Mouse (Mus musculus) lung, embryonic 14.5 days (tissue): ENCODE measurements around the gene Nedd4. TPM values are rescaled to one million over a fixed set of nuclear protein-coding genes. Genes with fewer than 3 reads are reported as not detected.
A peak's percentile ranks its signal among the peaks of the same experiment; 100 is the strongest.

ENCODE experiments used
- ATAC-seq: fragments of 200-750 bp; cut with Nextera tagmentation; 2 replicates; pipeline ENCODE4 v1.8.0; 2017; ENCODE audit warnings: mild to moderate bottlenecking, moderate TSS enrichment, moderate library complexity; ENCODE audit not compliant: insufficient read depth
- DNase-seq: peaks from one replicate; pipeline ENCODE4 v3.0.0-alpha.2; 2015
- H3K27ac ChIP-seq: fragments of 300-500 bp; sonication (generic); 2 replicates; pipeline ENCODE4 v1.5.1; 2014; ENCODE audit warnings: low read depth, mild to moderate bottlenecking, moderate library complexity
- H3K27me3 ChIP-seq: fragments of 300-500 bp; sonication (generic); 2 replicates; pipeline ENCODE4 v1.6.1; 2014; ENCODE audit warnings: low read length, control low read depth; ENCODE audit not compliant: insufficient read depth
- H3K36me3 ChIP-seq: fragments of 300-500 bp; sonication (generic); 2 replicates; pipeline ENCODE4 v1.6.1; 2014; ENCODE audit warnings: control low read depth; ENCODE audit not compliant: insufficient read depth
- H3K4me1 ChIP-seq: fragments of 300-500 bp; sonication (generic); 2 replicates; pipeline ENCODE4 v1.6.1; 2014; ENCODE audit warnings: antibody characterized with exemption, control low read depth; ENCODE audit not compliant: insufficient read depth
- H3K4me2 ChIP-seq: fragments of 300-500 bp; sonication (generic); 2 replicates; pipeline ENCODE4 v1.6.1; 2014; ENCODE audit warnings: mild to moderate bottlenecking
- H3K4me3 ChIP-seq: fragments of 300-500 bp; sonication (generic); 2 replicates; pipeline ENCODE4 v1.5.1; 2014; ENCODE audit warnings: low read depth, low read length
- H3K9ac ChIP-seq: fragments of 300-500 bp; sonication (generic); 2 replicates; pipeline ENCODE4 v1.6.1; 2014
- H3K9me3 ChIP-seq: fragments of 300-500 bp; sonication (generic); 2 replicates; pipeline ENCODE4 v1.6.1; 2016; ENCODE audit warnings: low read depth, low read length, control low read depth
- CTCF ChIP-seq: IDR thresholded peaks from 2 replicates; pipeline ENCODE4 v1.5.1; 2016; ENCODE audit warnings: antibody characterized with exemption, low read depth
- WGBS: fragments of 180-500 bp; shearing (Covaris S2); extraction: QIAGEN DNeasy Blood & Tissue Kit; methylation state at CpG from one replicate; pipeline ENCODE4 v1.1.7; 2014; 5-methylcytosine and 5-hydroxymethylcytosine counted together
- polyA plus RNA-seq: library from polyadenylated mRNA; unstranded; fragments of >200 nt; fragmentation: Nextera tagmentation; extraction: Ambion mirVana; gene quantifications from 2 replicates; pipeline ENCODE4 v1.2.1, GENCODE M21; 2014

Nedd4 gene
- polyA plus RNA-seq, 1 experiment from 2014 or later: 805 TPM

- H3K4me2 ChIP-seq: no peak overlapping the region
- ATAC-seq (no peak), DNase-seq (no peak)
- no peaks in the 10 kb centered on the region for H3K27me3 ChIP-seq
- no peak overlapping the region for H3K4me3 ChIP-seq
- H3K27ac ChIP-seq: no peak overlapping the region
- H3K4me1 ChIP-seq: no peaks in the 10 kb centered on the region
- H3K9ac ChIP-seq: no peak overlapping the region
- 69% methylated on average over 24 of the region's 24 CpGs for WGBS
- TF ChIP-seq CTCF: no peak
- H3K9me3 ChIP-seq: no peaks in the 10 kb centered on the region
- H3K36me3 ChIP-seq: peaks cover 91% of the 10 kb centered on the region
Measured at GRCm38 (mm10) chr9:72693081-72693696, 31.0 kb downstream of the Nedd4 start.

- H3K27ac ChIP-seq: no peak overlapping the region
- WGBS: 80% methylated on average over 14 of the region's 14 CpGs
- no peaks in the 10 kb centered on the region for H3K4me1 ChIP-seq
- peaks cover 91% of the 10 kb centered on the region for H3K36me3 ChIP-seq
- H3K27me3 ChIP-seq: no peaks in the 10 kb centered on the region
- no peaks in the 10 kb centered on the region for H3K9me3 ChIP-seq
- TF ChIP-seq CTCF: no peak
- H3K4me2 ChIP-seq: no peak overlapping the region
- ATAC-seq (no peak), DNase-seq (no peak)
- no peak overlapping the region for H3K4me3 ChIP-seq
- no peak overlapping the region for H3K9ac ChIP-seq
Measured at GRCm38 (mm10) chr9:72693861-72694260, 31.7 kb downstream of the Nedd4 start.

DNA sequence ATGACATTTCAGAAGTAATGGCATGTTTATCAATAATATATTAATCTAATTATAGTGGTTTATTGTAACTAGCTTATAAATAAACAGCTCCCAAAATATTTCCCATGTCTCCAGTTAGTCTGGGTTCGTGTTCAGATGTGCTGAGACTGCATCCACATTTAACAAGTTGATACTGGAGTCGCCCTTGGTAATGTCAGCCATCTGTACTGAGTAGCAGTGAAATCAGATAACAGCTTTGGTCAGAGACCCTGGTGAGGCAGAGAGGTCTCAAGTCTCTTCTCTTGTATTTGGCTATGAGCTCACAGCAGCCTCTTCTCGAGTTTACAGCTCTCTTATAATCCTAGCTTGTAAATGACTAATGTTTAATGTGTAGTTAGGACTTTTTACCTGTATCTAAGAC lies 34.4 kb downstream of the Nedd4 start:
- no peaks in the 10 kb centered on the region for H3K9me3 ChIP-seq

DNA sequence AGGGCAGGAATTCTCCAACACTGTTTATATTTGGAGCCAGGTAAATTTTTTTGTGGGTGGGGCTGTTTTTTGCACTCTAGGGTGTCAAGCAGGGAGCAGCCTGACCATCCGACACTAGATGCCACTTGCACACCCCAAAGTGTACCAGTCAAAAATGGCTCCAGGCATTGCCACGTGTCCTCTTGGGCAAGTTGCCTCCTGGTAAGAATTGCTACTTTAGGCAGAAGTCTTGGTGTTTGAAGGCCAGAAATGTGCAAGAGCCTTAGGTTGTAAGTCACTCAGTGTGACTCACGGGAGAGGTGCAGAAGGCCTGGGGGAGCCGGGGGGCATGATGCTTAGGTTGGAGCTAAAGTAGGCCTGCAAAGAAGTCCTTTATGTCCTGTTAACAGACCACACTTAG lies 35.6 kb downstream of the Nedd4 start:
- no peak overlapping the region for H3K27ac ChIP-seq
- ATAC-seq (no peak), DNase-seq (no peak)
- H3K4me3 ChIP-seq: no peak overlapping the region
- H3K36me3 ChIP-seq: peaks cover 90% of the 10 kb centered on the region
- no peaks in the 10 kb centered on the region for H3K27me3 ChIP-seq
- no peak overlapping the region for H3K4me2 ChIP-seq
- H3K9ac ChIP-seq: no peak overlapping the region
- TF ChIP-seq CTCF: no peak
- no peaks in the 10 kb centered on the region for H3K9me3 ChIP-seq
- 80% methylated on average over 4 of the region's 4 CpGs for WGBS
- H3K4me1 ChIP-seq: no peaks in the 10 kb centered on the region

More for the DNA sequence above, 34.4 kb downstream of the Nedd4 start:
- no peaks in the 10 kb centered on the region for H3K27me3 ChIP-seq
- H3K4me3 ChIP-seq: no peak overlapping the region
- DNase-seq (no peak), ATAC-seq (no peak)
- H3K4me2 ChIP-seq: no peak overlapping the region
- 42% methylated on average over 3 of the region's 3 CpGs for WGBS
- no peaks in the 10 kb centered on the region for H3K4me1 ChIP-seq
- TF ChIP-seq CTCF: no peak
- H3K36me3 ChIP-seq: peaks cover 90% of the 10 kb centered on the region
- no peak overlapping the region for H3K27ac ChIP-seq
- no peak overlapping the region for H3K9ac ChIP-seq

- Histone ChIP-seq H3K9ac (no peak overlapping the region), H3K4me3 (no peak overlapping the region), H3K4me1 (no peaks in the 10 kb centered on the region), H3K4me2 (no peak overlapping the region), H3K27ac (no peak overlapping the region), H3K27me3 (no peaks in the 10 kb centered on the region), H3K36me3 (peaks cover 88% of the 10 kb centered on the region), H3K9me3 (no peaks in the 10 kb centered on the region)
- ATAC-seq (no peak), DNase-seq (no peak)
- no peak for TF ChIP-seq CTCF
- WGBS: 53% methylated on average over 3 of the region's 3 CpGs
Measured at GRCm38 (mm10) chr9:72699702-72700101, 37.6 kb downstream of the Nedd4 start.

GRCm38 (mm10) chr9:72701441-72701840 lies 39.3 kb downstream of the Nedd4 start:
- ATAC-seq: no peak
- Histone ChIP-seq H3K4me2 (no peak overlapping the region), H3K4me3 (no peak overlapping the region), H3K4me1 (no peaks in the 10 kb centered on the region), H3K9me3 (no peaks in the 10 kb centered on the region), H3K27me3 (no peaks in the 10 kb centered on the region), H3K27ac (no peak overlapping the region), H3K36me3 (peaks cover 92% of the 10 kb centered on the region), H3K9ac (no peak overlapping the region)
- no peak for TF ChIP-seq CTCF
- DNase-seq: no peak
- WGBS: 46% methylated on average over 8 of the region's 8 CpGs

- peaks cover 92% of the 10 kb centered on the region for H3K36me3 ChIP-seq
Measured at GRCm38 (mm10) chr9:72702075-72702474, 39.9 kb downstream of the Nedd4 start.

GRCm38 (mm10) chr9:72703142-72703541 lies 41.0 kb downstream of the Nedd4 start:
- Histone ChIP-seq H3K9me3 (no peaks in the 10 kb centered on the region), H3K27me3 (no peaks in the 10 kb centered on the region), H3K36me3 (peaks cover 93% of the 10 kb centered on the region), H3K27ac (no peak overlapping the region), H3K4me3 (no peak overlapping the region), H3K4me2 (no peak overlapping the region), H3K4me1 (no peaks in the 10 kb centered on the region), H3K9ac (no peak overlapping the region)
- TF ChIP-seq CTCF: no peak
- no peak for DNase-seq
- ATAC-seq: no peak
- WGBS: 89% methylated on average over 4 of the region's 4 CpGs

More at GRCm38 (mm10) chr9:72702075-72702474, 39.9 kb downstream of the Nedd4 start:
- ATAC-seq: no peak
- TF ChIP-seq CTCF: no peak
- H3K27me3 ChIP-seq: no peaks in the 10 kb centered on the region
- no peak overlapping the region for H3K9ac ChIP-seq
- H3K4me2 ChIP-seq: no peak overlapping the region
- no peak overlapping the region for H3K27ac ChIP-seq
- DNase-seq: peak; percentile 68
- no peaks in the 10 kb centered on the region for H3K9me3 ChIP-seq
- no peak overlapping the region for H3K4me3 ChIP-seq
- no peaks in the 10 kb centered on the region for H3K4me1 ChIP-seq
- WGBS: 25% methylated on average over 2 of the region's 2 CpGs
